15 mouse cellular contexts compared by ENCODE assay signal in genomic region chr6:114414510-114414909, GRCm38 (mm10). TPM values are rescaled to one million over a fixed set of nuclear protein-coding genes. Genes with fewer than 3 reads are reported as not detected.
DNase-seq lines count a peak whose midpoint lies in the region; ATAC-seq and TF ChIP-seq lines count a peak whose summit lies in the region.
"Had no signal": no experiment of that assay in that cellular context is flagged by ENCODE, and none has a peak within 500 bp of the region (broad histone marks: within the 10 kb centered on the region; RNA-seq: fewer than 3 reads in every experiment).

No protein-coding gene starts in this region.

- no peak for TF ChIP-seq POLR2A in myocyte (IDR thresholded peaks at IDR 0.05; ENCODE audit: insufficient read length, low read depth)

- no peak for DNase-seq in midbrain, embryonic 10.5 days (ENCODE audit: low spot score)
- peak; percentile 38 to 57 for DNase-seq in frontal cortex, adult 2 months (ENCODE audit: extremely low spot score in 1 of 2, low spot score in 1 of 2)
- no peak for DNase-seq in thymus, adult 18-20 months
- DNase-seq: heart, postnatal 36 days; kidney, adult 8-10 months; liver, postnatal 0 days; lung, postnatal 4 days; thymus, postnatal 36 days had no signal

- no peaks in the 10 kb centered on the region for H3K79me2 ChIP-seq in myocyte (ENCODE audit: control insufficient read depth, insufficient read depth)

- H3K36me3 ChIP-seq in midbrain, embryonic 12.5 days = no peaks in the 10 kb centered on the region
- H3K36me3 ChIP-seq in midbrain, embryonic 10.5 days = no peaks in the 10 kb centered on the region
- no peaks in the 10 kb centered on the region for H3K36me3 ChIP-seq in hindbrain, embryonic 15.5 days
- H3K36me3 ChIP-seq in myocyte (ENCODE audit: control insufficient read depth, insufficient read depth) = no peaks in the 10 kb centered on the region
- no peaks in the 10 kb centered on the region for H3K36me3 ChIP-seq in intestine, embryonic 15.5 days
- H3K36me3 ChIP-seq: limb, embryonic 13.5 days had no signal

- H3K9ac ChIP-seq in midbrain, embryonic 12.5 days (replicated peaks) = no peak overlapping the region
- H3K9ac ChIP-seq in hindbrain, embryonic 15.5 days = no peak overlapping the region
- no peak overlapping the region for H3K9ac ChIP-seq in intestine, embryonic 15.5 days
- H3K9ac ChIP-seq: limb, embryonic 13.5 days; liver, postnatal 0 days had no signal

- no peaks in the 10 kb centered on the region for H3K4me1 ChIP-seq in midbrain, embryonic 12.5 days
- peaks cover 7% of the 10 kb centered on the region; the same call in 1 of the 2 replicates for H3K4me1 ChIP-seq in midbrain, embryonic 10.5 days
- H3K4me1 ChIP-seq in hindbrain, embryonic 15.5 days (replicated peaks) = 0 out of 2 replicates have a peak, but pooled peaks cover 5% of the 10 kb centered on the region
- H3K4me1 ChIP-seq in intestine, embryonic 15.5 days (replicated peaks) = no peaks in the 10 kb centered on the region
- H3K4me1 ChIP-seq: limb, embryonic 13.5 days had no signal

- H3K4me3 ChIP-seq in midbrain, embryonic 12.5 days = no peak overlapping the region
- H3K4me3 ChIP-seq in midbrain, embryonic 10.5 days = no peak overlapping the region
- H3K4me3 ChIP-seq in hindbrain, embryonic 15.5 days = no peak overlapping the region
- no peak overlapping the region for H3K4me3 ChIP-seq in myocyte
- H3K4me3 ChIP-seq in intestine, embryonic 15.5 days (replicated peaks) = no peak overlapping the region
- H3K4me3 ChIP-seq: layer of hippocampus, adult 2 months; limb, embryonic 13.5 days had no signal

- no peak overlapping the region for H3K27ac ChIP-seq in midbrain, embryonic 12.5 days (replicated peaks)
- no peak overlapping the region for H3K27ac ChIP-seq in midbrain, embryonic 10.5 days (replicated peaks)
- H3K27ac ChIP-seq in hindbrain, embryonic 15.5 days (replicated peaks) = no peak overlapping the region
- H3K27ac ChIP-seq in intestine, embryonic 15.5 days = no peak overlapping the region
- H3K27ac ChIP-seq: layer of hippocampus, adult 2 months; limb, embryonic 13.5 days had no signal

- H3K27me3 ChIP-seq in midbrain, embryonic 12.5 days = no peaks in the 10 kb centered on the region
- H3K27me3 ChIP-seq in midbrain, embryonic 10.5 days (ENCODE audit: low read depth, poor library complexity, severe bottlenecking) = no peaks in the 10 kb centered on the region
- no peaks in the 10 kb centered on the region for H3K27me3 ChIP-seq in hindbrain, embryonic 15.5 days
- no peaks in the 10 kb centered on the region for H3K27me3 ChIP-seq in myocyte (ENCODE audit: control insufficient read depth, insufficient read depth, insufficient read length)
- H3K27me3 ChIP-seq in intestine, embryonic 15.5 days (replicated peaks) = 0 out of 2 replicates have a peak, but pooled peaks cover 6% of the 10 kb centered on the region

- no peak overlapping the region for H3ac ChIP-seq in myocyte (ENCODE audit: control insufficient read depth, insufficient read length)

- ATAC-seq in midbrain, embryonic 12.5 days (ENCODE audit: low FRiP score, low read depth) = 0 out of 2 replicates have a peak, but pooled peaks have one; percentile 30
- peak; percentile 44; the same call in 1 of the 2 replicates for ATAC-seq in hindbrain, embryonic 15.5 days (ENCODE audit: low FRiP score, low read depth)
- no peak for ATAC-seq in intestine, embryonic 15.5 days
- ATAC-seq: liver, postnatal 0 days had no signal

- H3K4me2 ChIP-seq in midbrain, embryonic 12.5 days (replicated peaks) = no peak overlapping the region
- no peak overlapping the region for H3K4me2 ChIP-seq in hindbrain, embryonic 15.5 days
- H3K4me2 ChIP-seq in myocyte (ENCODE audit: low read depth) = no peak overlapping the region
- no peak overlapping the region for H3K4me2 ChIP-seq in intestine, embryonic 15.5 days (replicated peaks)
- H3K4me2 ChIP-seq: limb, embryonic 13.5 days had no signal

- 51% methylated on average over 8 of the region's 8 CpGs for WGBS in midbrain, embryonic 12.5 days
- WGBS in midbrain, embryonic 10.5 days = 75% methylated on average over 8 of the region's 8 CpGs
- 41% methylated on average over 8 of the region's 8 CpGs for WGBS in hindbrain, embryonic 15.5 days
- 58% methylated on average over 8 of the region's 8 CpGs for WGBS in intestine, embryonic 15.5 days

- no peaks in the 10 kb centered on the region for H3K9me3 ChIP-seq in midbrain, embryonic 12.5 days
- no peaks in the 10 kb centered on the region for H3K9me3 ChIP-seq in midbrain, embryonic 10.5 days (replicated peaks)
- no peaks in the 10 kb centered on the region for H3K9me3 ChIP-seq in hindbrain, embryonic 15.5 days
- H3K9me3 ChIP-seq in intestine, embryonic 15.5 days = no peaks in the 10 kb centered on the region
- H3K9me3 ChIP-seq: limb, embryonic 13.5 days had no signal

TF ChIP-seq in myocyte, 11 proteins besides CTCF, POLR2A, EP300 and RAD21:
- TF ChIP-seq MYOG (IDR thresholded peaks at IDR 0.05; ENCODE audit: control insufficient read depth in 1 of 3, insufficient read depth in 1 of 3, insufficient read length in 2 of 3, low read depth in 2 of 3) (no peak), MYOD1 (IDR thresholded peaks at IDR 0.05; ENCODE audit: control insufficient read depth in 1 of 3, insufficient read length in 2 of 3, low read depth in 2 of 3) (peak in 2 of 3 experiments; percentile 46 to 77), POLR2AphosphoS2 (IDR thresholded peaks at IDR 0.05; ENCODE audit: insufficient read length, low read depth) (no peak)

RNA-seq across cellular contexts. Expression of gene Hrh1, which starts 16.8 kb away (rescaled TPM):
- 0.21 and 0.28 TPM in 2 replicates for polyA plus RNA-seq in midbrain, embryonic 12.5 days (2016; fragmentation: Nextera tagmentation; extraction: Ambion mirVana)
- 0.04 and 0.15 TPM in 2 replicates for polyA plus RNA-seq in midbrain, embryonic 10.5 days (2016; fragmentation: Nextera tagmentation; extraction: Ambion mirVana)
- polyA plus RNA-seq in frontal cortex, adult 2 months (2012; rRNA removed) = 8.5 and 9.3 TPM in 2 replicates
- polyA plus RNA-seq in hindbrain, embryonic 15.5 days (2015; fragmentation: Nextera tagmentation; extraction: Ambion mirVana) = 1.0 and 1.4 TPM in 2 replicates
- polyA plus RNA-seq in myocyte (2012; fragmentation: generic; extraction: Trizol) = 0.50 TPM
- polyA plus RNA-seq in intestine, embryonic 15.5 days (2015; fragmentation: Nextera tagmentation; extraction: Ambion mirVana) = 0.97 and 0.98 TPM in 2 replicates
- polyA plus RNA-seq: embryonic facial prominence, embryonic 14.5 days; liver, postnatal 0 days had no signal

Comparison
In these comparisons a context has a peak if more than half of its experiments do, and no peak if none do; other contexts are left out.
1. DNase-seq: peak in frontal cortex, adult 2 months (2 of 2); none in midbrain, embryonic 10.5 days (single experiment) and thymus, adult 18-20 months (0 of 2).